ENCODE assay signal across 16 mouse cellular contexts in the genomic region with DNA sequence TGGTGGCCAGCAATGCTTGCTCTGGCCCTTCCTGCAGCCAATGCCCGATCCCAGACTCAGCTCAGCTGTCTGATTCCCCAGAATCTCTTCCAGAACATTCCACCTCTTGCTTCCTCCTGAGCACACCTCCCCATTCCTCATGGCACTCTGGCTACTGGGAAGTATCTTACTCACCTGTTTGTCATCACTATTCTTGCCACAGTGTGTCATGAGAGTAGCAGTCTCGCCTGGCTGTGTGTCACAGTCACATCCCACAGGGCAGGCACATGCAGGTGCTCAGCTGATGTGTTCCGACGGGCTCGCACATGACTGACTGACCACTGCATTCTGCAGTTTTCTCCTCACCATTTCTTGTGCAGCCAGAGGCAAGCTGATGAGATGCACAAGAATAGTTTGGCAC.
DNase-seq lines count a peak whose midpoint lies in the region; ATAC-seq and TF ChIP-seq lines count a peak whose summit lies in the region.
"Had no signal": no experiment of that assay in that cellular context is flagged by ENCODE, and none has a peak within 500 bp of the region (broad histone marks: within the 10 kb centered on the region; RNA-seq: fewer than 3 reads in every experiment).

No protein-coding gene starts in this region.

- 69% methylated on average over 5 of the region's 5 CpGs for WGBS in intestine, embryonic 14.5 days
- WGBS in intestine, postnatal 0 days = 73% methylated on average over 5 of the region's 5 CpGs
- 70% methylated on average over 5 of the region's 5 CpGs for WGBS in intestine, embryonic 15.5 days
- 78% methylated on average over 5 of the region's 5 CpGs for WGBS in stomach, embryonic 14.5 days
- WGBS in forebrain, postnatal 0 days = 88% methylated on average over 5 of the region's 5 CpGs
- 84% methylated on average over 5 of the region's 5 CpGs for WGBS in midbrain, postnatal 0 days

- TF ChIP-seq CTCF in intestine, postnatal 0 days (IDR thresholded peaks at IDR 0.05; ENCODE audit: low read depth) = no peak
- TF ChIP-seq CTCF in Patski (IDR thresholded peaks at IDR 0.05) = no peak
- TF ChIP-seq CTCF in forebrain, postnatal 0 days (IDR thresholded peaks at IDR 0.05; ENCODE audit: low read depth) = no peak
- TF ChIP-seq CTCF in midbrain, postnatal 0 days (IDR thresholded peaks at IDR 0.05) = no peak

- POLR2A ChIA-PET in Patski (lab: Charles Lee) = no interaction called here

- in situ Hi-C loops in Patski (cut with MboI; ENCODE audit: low pct_unique_long_range_greater_than_20kb) = loop anchor here (10.0 to 25.0 kb wide), 3 partner anchors 299 to 1249 kb away; no protein-coding TSS in a partner anchor

- ATAC-seq in intestine, embryonic 14.5 days (replicated peaks; ENCODE audit: low FRiP score, low TSS enrichment, low read depth) = no peak
- no peak for ATAC-seq in intestine, postnatal 0 days
- peak; percentile 36 for ATAC-seq in Patski
- 0 out of 2 replicates have a peak, but pooled peaks have one; percentile 36 for ATAC-seq in intestine, embryonic 15.5 days
- ATAC-seq in stomach, embryonic 14.5 days (ENCODE audit: insufficient number of reproducible peaks, insufficient read depth, low FRiP score, low read depth) = no peak
- no peak for ATAC-seq in forebrain, postnatal 0 days
- ATAC-seq in midbrain, postnatal 0 days (ENCODE audit: low FRiP score) = no peak
- ATAC-seq: forebrain, embryonic 16.5 days; hindbrain, postnatal 0 days had no signal

- H3K9ac ChIP-seq in intestine, embryonic 14.5 days (ENCODE audit: low read length) = no peak overlapping the region
- no peak overlapping the region for H3K9ac ChIP-seq in intestine, postnatal 0 days (ENCODE audit: low read depth, low read length)
- no peak overlapping the region for H3K9ac ChIP-seq in intestine, embryonic 15.5 days
- no peak overlapping the region for H3K9ac ChIP-seq in stomach, embryonic 14.5 days (replicated peaks; ENCODE audit: low read depth, low read length)
- H3K9ac ChIP-seq in forebrain, postnatal 0 days = no peak overlapping the region
- H3K9ac ChIP-seq in midbrain, postnatal 0 days (replicated peaks; ENCODE audit: low read length, poor library complexity, severe bottlenecking) = no peak overlapping the region
- H3K9ac ChIP-seq: liver, embryonic 13.5 days; lung, embryonic 15.5 days; midbrain, embryonic 12.5 days had no signal

- H3K4me1 ChIP-seq in intestine, embryonic 14.5 days (replicated peaks; ENCODE audit: control insufficient read depth, insufficient read depth, low read length) = peaks cover 6% of the 10 kb centered on the region; the same call in 1 of the 2 replicates
- H3K4me1 ChIP-seq in intestine, postnatal 0 days (replicated peaks; ENCODE audit: control insufficient read depth, insufficient read depth, low read length) = no peaks in the 10 kb centered on the region
- no peaks in the 10 kb centered on the region for H3K4me1 ChIP-seq in intestine, embryonic 15.5 days (replicated peaks)
- peaks cover 7% of the 10 kb centered on the region for H3K4me1 ChIP-seq in stomach, embryonic 14.5 days (ENCODE audit: control insufficient read depth, insufficient read depth, low read length)
- H3K4me1 ChIP-seq in forebrain, postnatal 0 days (ENCODE audit: insufficient read depth) = no peaks in the 10 kb centered on the region
- H3K4me1 ChIP-seq in midbrain, postnatal 0 days (ENCODE audit: insufficient read depth, low read length) = no peaks in the 10 kb centered on the region
- H3K4me1 ChIP-seq: liver, embryonic 13.5 days; midbrain, embryonic 12.5 days had no signal

- H3K4me2 ChIP-seq in intestine, embryonic 14.5 days (ENCODE audit: low read length) = no peak overlapping the region
- no peak overlapping the region for H3K4me2 ChIP-seq in intestine, postnatal 0 days (replicated peaks; ENCODE audit: low read depth)
- no peak overlapping the region for H3K4me2 ChIP-seq in intestine, embryonic 15.5 days (replicated peaks)
- H3K4me2 ChIP-seq in stomach, embryonic 14.5 days (replicated peaks; ENCODE audit: low read depth, low read length) = no peak overlapping the region
- no peak overlapping the region for H3K4me2 ChIP-seq in forebrain, postnatal 0 days (ENCODE audit: low read depth)
- H3K4me2 ChIP-seq in midbrain, postnatal 0 days (ENCODE audit: low read depth, low read length, poor library complexity, severe bottlenecking) = no peak overlapping the region
- H3K4me2 ChIP-seq: liver, embryonic 13.5 days; lung, embryonic 15.5 days; midbrain, embryonic 12.5 days had no signal

- no peaks in the 10 kb centered on the region for H3K27me3 ChIP-seq in intestine, embryonic 14.5 days (replicated peaks; ENCODE audit: control insufficient read depth, insufficient read depth, low read length)
- H3K27me3 ChIP-seq in intestine, postnatal 0 days (replicated peaks; ENCODE audit: control insufficient read depth, insufficient read depth, low read length) = no peaks in the 10 kb centered on the region
- no peaks in the 10 kb centered on the region for H3K27me3 ChIP-seq in Patski
- no peaks in the 10 kb centered on the region for H3K27me3 ChIP-seq in intestine, embryonic 15.5 days (replicated peaks)
- H3K27me3 ChIP-seq in stomach, embryonic 14.5 days (ENCODE audit: control insufficient read depth, insufficient read depth, low read length) = no peaks in the 10 kb centered on the region
- H3K27me3 ChIP-seq in forebrain, postnatal 0 days (ENCODE audit: insufficient read depth, low read length) = no peaks in the 10 kb centered on the region
- H3K27me3 ChIP-seq in midbrain, postnatal 0 days (ENCODE audit: insufficient read depth, low read length) = peaks cover 8% of the 10 kb centered on the region; the same call in 1 of the 2 replicates

- CTCF ChIA-PET in Patski (lab: Charles Lee) = no interaction called here

- DNase-seq in intestine, embryonic 14.5 days (ENCODE audit: low spot score) = no peak
- no peak for DNase-seq in Patski (ENCODE audit: low read depth, low spot score)
- no peak for DNase-seq in forebrain, postnatal 0 days
- no peak for DNase-seq in midbrain, postnatal 0 days (ENCODE audit: low spot score)
- DNase-seq: adrenal gland, adult 8-10 months; cerebellum, adult 8-10 months; liver, embryonic 13.5 days had no signal

- no peaks in the 10 kb centered on the region for H3K36me3 ChIP-seq in intestine, embryonic 14.5 days (ENCODE audit: control insufficient read depth, insufficient read depth, low read length)
- H3K36me3 ChIP-seq in intestine, postnatal 0 days (ENCODE audit: control insufficient read depth, insufficient read depth) = no peaks in the 10 kb centered on the region
- no peaks in the 10 kb centered on the region for H3K36me3 ChIP-seq in intestine, embryonic 15.5 days
- H3K36me3 ChIP-seq in stomach, embryonic 14.5 days (ENCODE audit: control insufficient read depth, insufficient read depth, low read length) = no peaks in the 10 kb centered on the region
- H3K36me3 ChIP-seq in forebrain, postnatal 0 days (ENCODE audit: insufficient read depth) = no peaks in the 10 kb centered on the region
- no peaks in the 10 kb centered on the region for H3K36me3 ChIP-seq in midbrain, postnatal 0 days (ENCODE audit: insufficient read depth, low read length)
- H3K36me3 ChIP-seq: hindbrain, embryonic 10.5 days; liver, embryonic 13.5 days; lung, embryonic 15.5 days; midbrain, embryonic 12.5 days had no signal

- no peaks in the 10 kb centered on the region for H3K9me3 ChIP-seq in intestine, embryonic 14.5 days (ENCODE audit: control insufficient read depth, low read length)
- H3K9me3 ChIP-seq in intestine, postnatal 0 days (ENCODE audit: control insufficient read depth) = no peaks in the 10 kb centered on the region
- H3K9me3 ChIP-seq in intestine, embryonic 15.5 days = no peaks in the 10 kb centered on the region
- H3K9me3 ChIP-seq in stomach, embryonic 14.5 days (ENCODE audit: control insufficient read depth, low read depth, low read length) = no peaks in the 10 kb centered on the region
- H3K9me3 ChIP-seq in forebrain, postnatal 0 days (ENCODE audit: low read length) = no peaks in the 10 kb centered on the region
- no peaks in the 10 kb centered on the region for H3K9me3 ChIP-seq in midbrain, postnatal 0 days (ENCODE audit: low read length)
- H3K9me3 ChIP-seq: hindbrain, embryonic 10.5 days; liver, embryonic 13.5 days; lung, embryonic 15.5 days; midbrain, embryonic 12.5 days had no signal

- peak overlapping the region; percentile 61; the same call in 1 of the 2 replicates for H3K27ac ChIP-seq in intestine, embryonic 14.5 days (ENCODE audit: low read depth)
- H3K27ac ChIP-seq in intestine, postnatal 0 days (ENCODE audit: low read depth, low read length) = no peak overlapping the region
- H3K27ac ChIP-seq in intestine, embryonic 15.5 days = no peak overlapping the region
- H3K27ac ChIP-seq in stomach, embryonic 14.5 days (ENCODE audit: low read length) = peak overlapping the region; percentile 77; the same call in 1 of the 2 replicates
- no peak overlapping the region for H3K27ac ChIP-seq in forebrain, postnatal 0 days (ENCODE audit: low read depth, low read length)
- no peak overlapping the region for H3K27ac ChIP-seq in midbrain, postnatal 0 days (ENCODE audit: low read depth, low read length)
- H3K27ac ChIP-seq: hindbrain, embryonic 10.5 days; hindbrain, postnatal 0 days; liver, embryonic 13.5 days; lung, embryonic 15.5 days; macrophage; midbrain, embryonic 12.5 days had no signal

- no peak overlapping the region for H3K4me3 ChIP-seq in intestine, embryonic 14.5 days (ENCODE audit: low read depth, low read length)
- H3K4me3 ChIP-seq in intestine, postnatal 0 days (ENCODE audit: low read depth, low read length) = no peak overlapping the region
- H3K4me3 ChIP-seq in intestine, embryonic 15.5 days (replicated peaks) = no peak overlapping the region
- no peak overlapping the region for H3K4me3 ChIP-seq in stomach, embryonic 14.5 days (ENCODE audit: low read depth, low read length)
- no peak overlapping the region for H3K4me3 ChIP-seq in forebrain, postnatal 0 days (ENCODE audit: low read depth, low read length)
- no peak overlapping the region for H3K4me3 ChIP-seq in midbrain, postnatal 0 days (ENCODE audit: low read depth, low read length)
- H3K4me3 ChIP-seq: hindbrain, embryonic 10.5 days; liver, embryonic 13.5 days; lung, embryonic 15.5 days; midbrain, embryonic 12.5 days had no signal

Comparison
In these comparisons a context has a peak if more than half of its experiments do, and no peak if none do; other contexts are left out.
1. ATAC-seq: peak in Patski (single experiment) and intestine, embryonic 15.5 days (single experiment); none in intestine, embryonic 14.5 days (single experiment), intestine, postnatal 0 days (single experiment), stomach, embryonic 14.5 days (single experiment), forebrain, postnatal 0 days (single experiment) and midbrain, postnatal 0 days (single experiment).
2. H3K27ac ChIP-seq: peak in intestine, embryonic 14.5 days (single experiment) and stomach, embryonic 14.5 days (single experiment); none in intestine, postnatal 0 days (single experiment), intestine, embryonic 15.5 days (single experiment), forebrain, postnatal 0 days (single experiment) and midbrain, postnatal 0 days (single experiment).